Mouse (Mus musculus) heart, embryonic 12.5 days (tissue): Measurements from ENCODE around the gene Chd3. TPM values are rescaled to one million over a fixed set of nuclear protein-coding genes. Genes with fewer than 3 reads are reported as not detected.
A peak's percentile ranks its signal among the peaks of the same experiment; 100 is the strongest.

Experiments used
- ATAC-seq: fragments of 200-750 bp; cut with Nextera tagmentation; 2 replicates; pipeline ENCODE4 v1.8.0; 2017; ENCODE audit warnings: moderate TSS enrichment, moderate library complexity; ENCODE audit not compliant: insufficient number of reproducible peaks, low FRiP score
- H3K27ac ChIP-seq: fragments of 300-500 bp; sonication (generic); 2 replicates; pipeline ENCODE4 v1.5.1; 2016; ENCODE audit warnings: mild to moderate bottlenecking, moderate library complexity; ENCODE audit not compliant: poor library complexity, severe bottlenecking
- H3K27me3 ChIP-seq: fragments of 300-500 bp; sonication (generic); replicated peaks from 2 replicates; pipeline ENCODE4 v1.6.1; 2016; ENCODE audit warnings: mild to moderate bottlenecking, moderate library complexity
- H3K36me3 ChIP-seq: fragments of 300-500 bp; sonication (generic); 2 replicates; pipeline ENCODE4 v1.6.1; 2016; ENCODE audit warnings: mild to moderate bottlenecking, moderate library complexity
- H3K4me1 ChIP-seq: fragments of 300-500 bp; sonication (generic); replicated peaks from 2 replicates; pipeline ENCODE4 v1.6.1; 2016; ENCODE audit warnings: mild to moderate bottlenecking
- H3K4me2 ChIP-seq: fragments of 300-500 bp; sonication (generic); 2 replicates; pipeline ENCODE4 v1.6.1; 2016; ENCODE audit warnings: mild to moderate bottlenecking, moderate library complexity
- H3K4me3 ChIP-seq: fragments of 300-500 bp; sonication (generic); 2 replicates; pipeline ENCODE4 v1.5.1; 2016; ENCODE audit warnings: mild to moderate bottlenecking
- H3K9ac ChIP-seq: fragments of 300-500 bp; sonication (generic); 2 replicates; pipeline ENCODE4 v1.6.1; 2016; ENCODE audit warnings: mild to moderate bottlenecking, moderate library complexity
- H3K9me3 ChIP-seq: fragments of 300-500 bp; sonication (generic); replicated peaks from 2 replicates; pipeline ENCODE4 v1.6.1; 2016; ENCODE audit warnings: mild to moderate bottlenecking, moderate library complexity
- WGBS: fragments of 180-500 bp; shearing (Covaris S2); methylation state at CpG from one replicate; pipeline ENCODE4 v1.1.7; 2016; 5-methylcytosine and 5-hydroxymethylcytosine counted together
- polyA plus RNA-seq: library from polyadenylated mRNA; unstranded; fragments of >200 nt; fragmentation: Nextera tagmentation; extraction: Ambion mirVana; gene quantifications from 2 replicates; pipeline ENCODE4 v1.2.1, GENCODE M21; 2016

Gene Chd3
- polyA plus RNA-seq, 1 experiment from 2014 or later, result 19.2 TPM

GRCm38 (mm10) chr11:69369990-69370816 lies 997 bp upstream of the Chd3 start:
- Histone ChIP-seq H3K4me2 (peak overlapping the region; percentile 97), H3K9me3 (no peaks in the 10 kb centered on the region), H3K36me3 (peaks cover 5% of the 10 kb centered on the region; the same call in 1 of the 2 replicates), H3K4me3 (no peak overlapping the region), H3K4me1 (peaks cover 54% of the 10 kb centered on the region), H3K9ac (no peak overlapping the region), H3K27ac (no peak overlapping the region; the same call in 1 of the 2 replicates), H3K27me3 (no peaks in the 10 kb centered on the region)
- ATAC-seq, result no peak
- 40% methylated on average over 2 of the region's 2 CpGs for WGBS

DNA sequence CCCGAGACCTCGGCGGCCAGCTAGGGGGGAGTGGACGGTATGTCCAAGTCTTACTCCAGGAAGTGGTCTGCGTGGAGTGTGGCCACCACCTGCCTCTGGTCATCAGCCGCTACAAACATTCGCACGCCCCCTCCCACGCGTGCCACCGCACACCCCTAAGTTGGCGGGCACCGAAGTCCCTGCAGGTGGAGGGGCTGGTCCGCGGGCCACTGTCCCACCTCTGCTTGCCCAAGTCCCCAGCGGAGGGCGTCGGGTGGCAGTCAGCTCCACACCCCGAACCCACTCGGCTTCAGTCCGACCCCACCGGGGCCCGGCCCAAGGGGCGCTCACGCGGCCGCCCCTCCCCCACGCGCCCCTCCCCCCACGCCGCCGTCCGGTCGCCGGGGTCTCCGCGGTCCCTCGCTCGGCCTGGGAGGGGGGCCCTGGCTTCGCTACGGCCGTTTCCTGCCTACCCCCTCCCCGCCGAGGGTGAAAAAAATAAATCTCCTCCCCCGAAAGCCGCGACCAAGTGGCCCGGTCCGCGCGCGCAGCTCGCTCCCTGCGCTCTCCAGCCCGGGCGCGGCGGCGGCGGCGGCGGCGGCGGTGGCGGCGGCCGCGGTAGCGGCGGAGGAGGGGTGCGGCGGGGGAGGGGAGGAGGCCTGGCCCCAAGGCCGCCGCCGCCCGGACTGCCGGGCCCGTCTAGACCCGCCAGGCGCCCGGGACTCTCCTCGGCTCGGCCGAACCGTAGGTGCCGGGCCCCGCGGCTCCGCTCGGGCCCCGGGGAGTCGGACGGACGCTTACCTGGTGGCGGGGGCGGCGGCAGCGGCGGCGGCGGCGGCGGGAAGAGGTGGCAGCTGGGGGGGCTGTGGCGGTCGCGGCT lies 621 bp downstream of the Chd3 start:
- peak overlapping the region; percentile 100 for H3K9ac ChIP-seq
- WGBS, result under 1% methylated on average over 52 of the region's 106 CpGs
- no peaks in the 10 kb centered on the region for H3K27me3 ChIP-seq
- H3K4me3 ChIP-seq, result peak overlapping the region; percentile 98
- peak overlapping the region; percentile 97 for H3K27ac ChIP-seq
- no peaks in the 10 kb centered on the region for H3K9me3 ChIP-seq
- H3K4me2 ChIP-seq, result peak overlapping the region; percentile 97
- peaks cover 66% of the 10 kb centered on the region for H3K4me1 ChIP-seq
- ATAC-seq, result peak; percentile 26
- H3K36me3 ChIP-seq, result peaks cover 4% of the 10 kb centered on the region

- peak overlapping the region; percentile 98 for H3K4me3 ChIP-seq
- H3K27ac ChIP-seq, result peak overlapping the region; percentile 97
- peak overlapping the region; percentile 97 for H3K4me2 ChIP-seq
- peaks cover 58% of the 10 kb centered on the region for H3K4me1 ChIP-seq
- H3K36me3 ChIP-seq, result peaks cover 11% of the 10 kb centered on the region
- H3K9me3 ChIP-seq, result no peaks in the 10 kb centered on the region
- peak; percentile 22; the same call in 1 of the 2 replicates for ATAC-seq
- H3K27me3 ChIP-seq, result no peaks in the 10 kb centered on the region
- H3K9ac ChIP-seq, result peak overlapping the region; percentile 100
- WGBS, result under 1% methylated on average over 22 of the region's 22 CpGs
These were observed 1.4 kb downstream of the Chd3 start for GRCm38 (mm10) chr11:69367616-69368355.

DNA sequence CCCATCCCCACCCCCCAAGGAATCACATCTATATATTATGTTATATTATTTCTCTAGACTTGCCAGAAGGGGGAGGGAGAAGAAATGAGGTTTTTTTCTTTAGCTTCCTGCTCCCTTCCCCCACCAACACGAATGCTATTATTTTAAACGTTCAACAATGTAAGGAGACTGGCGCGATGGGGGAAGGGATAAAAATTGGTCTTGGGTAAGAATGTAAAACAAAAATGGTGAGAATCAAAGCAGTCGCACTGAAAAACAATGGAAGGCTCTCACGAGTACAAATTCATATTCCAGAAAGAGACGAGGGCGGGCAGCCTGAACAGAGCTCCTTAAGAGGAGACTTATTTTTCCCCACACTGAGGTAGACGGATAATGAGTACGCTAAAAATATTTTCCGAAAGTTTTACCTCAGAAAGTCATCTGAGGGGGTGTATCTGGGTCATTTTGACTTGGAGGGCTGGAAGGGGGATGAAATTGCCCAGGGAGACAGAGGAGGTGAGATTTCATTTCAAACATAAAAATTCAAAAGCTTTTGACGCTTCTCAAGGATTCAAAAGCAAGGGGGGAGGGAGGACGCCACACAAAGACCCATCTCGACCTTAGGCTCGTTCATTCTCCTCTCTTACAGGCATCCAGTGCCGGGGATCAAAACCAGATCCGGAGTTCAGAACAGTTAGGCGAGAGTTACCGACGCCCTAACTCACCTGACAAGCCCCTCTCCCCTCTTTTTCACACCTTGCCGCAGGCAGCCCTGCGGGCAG lies 2.2 kb downstream of the Chd3 start:
- Histone ChIP-seq H3K4me3 (peak overlapping the region; percentile 98), H3K4me1 (peaks cover 50% of the 10 kb centered on the region), H3K9ac (peak overlapping the region; percentile 100), H3K4me2 (peak overlapping the region; percentile 97), H3K36me3 (peaks cover 16% of the 10 kb centered on the region), H3K27me3 (no peaks in the 10 kb centered on the region), H3K9me3 (no peaks in the 10 kb centered on the region), H3K27ac (peak overlapping the region; percentile 97)
- WGBS, result under 1% methylated on average over 22 of the region's 22 CpGs
- ATAC-seq, result no peak

DNA sequence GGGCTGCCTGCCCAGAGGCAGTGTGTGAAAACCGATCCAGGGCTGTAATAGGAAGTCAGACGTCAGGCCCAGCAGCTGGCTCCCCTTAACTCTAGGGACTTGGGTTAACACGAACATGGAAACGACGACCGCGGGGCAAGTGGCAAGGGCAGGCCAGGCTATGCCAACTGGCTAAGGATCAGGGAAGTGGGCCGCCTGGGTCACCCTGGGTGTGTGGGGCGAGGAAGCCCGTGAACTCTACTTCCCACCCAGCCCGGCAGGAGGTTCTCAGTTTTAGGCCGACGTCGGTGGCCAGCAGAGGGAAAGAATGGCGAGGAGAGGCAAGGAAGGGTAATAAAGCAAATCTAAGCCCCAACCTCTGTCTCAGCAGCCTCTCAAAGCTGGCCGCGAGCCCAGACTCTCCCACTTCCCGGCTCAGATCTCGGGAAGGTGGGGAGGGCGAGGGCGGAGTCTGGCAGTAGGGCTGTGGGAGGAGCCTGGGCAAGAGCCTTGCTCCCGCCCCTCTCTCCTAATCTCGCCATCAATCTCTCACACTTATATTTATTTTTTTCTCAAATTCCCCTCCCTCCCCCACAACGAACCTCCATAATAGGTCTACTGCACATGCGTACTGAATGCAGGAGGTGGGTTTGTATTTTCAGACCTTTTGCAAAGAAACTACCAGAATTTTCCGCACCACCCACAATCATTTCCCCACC lies 2.9 kb downstream of the Chd3 start:
- Histone ChIP-seq H3K27ac (peak overlapping the region; percentile 97), H3K4me1 (peaks cover 43% of the 10 kb centered on the region), H3K27me3 (no peaks in the 10 kb centered on the region), H3K9ac (peak overlapping the region; percentile 100), H3K4me3 (peak overlapping the region; percentile 98), H3K4me2 (peak overlapping the region; percentile 97), H3K36me3 (peaks cover 24% of the 10 kb centered on the region), H3K9me3 (no peaks in the 10 kb centered on the region)
- ATAC-seq, result peak; percentile 85
- under 1% methylated on average over 26 of the region's 26 CpGs for WGBS

GRCm38 (mm10) chr11:69365722-69366121 lies 3.5 kb downstream of the Chd3 start:
- ATAC-seq, result no peak
- 32% methylated on average over 6 of the region's 6 CpGs for WGBS
- peaks cover 30% of the 10 kb centered on the region for H3K36me3 ChIP-seq
- peak overlapping the region; percentile 97 for H3K27ac ChIP-seq
- H3K4me3 ChIP-seq, result peak overlapping the region; percentile 98
- H3K9ac ChIP-seq, result peak overlapping the region; percentile 71
- H3K4me2 ChIP-seq, result peak overlapping the region; percentile 97
- H3K9me3 ChIP-seq, result no peaks in the 10 kb centered on the region
- H3K4me1 ChIP-seq, result peaks cover 37% of the 10 kb centered on the region
- no peaks in the 10 kb centered on the region for H3K27me3 ChIP-seq

DNA sequence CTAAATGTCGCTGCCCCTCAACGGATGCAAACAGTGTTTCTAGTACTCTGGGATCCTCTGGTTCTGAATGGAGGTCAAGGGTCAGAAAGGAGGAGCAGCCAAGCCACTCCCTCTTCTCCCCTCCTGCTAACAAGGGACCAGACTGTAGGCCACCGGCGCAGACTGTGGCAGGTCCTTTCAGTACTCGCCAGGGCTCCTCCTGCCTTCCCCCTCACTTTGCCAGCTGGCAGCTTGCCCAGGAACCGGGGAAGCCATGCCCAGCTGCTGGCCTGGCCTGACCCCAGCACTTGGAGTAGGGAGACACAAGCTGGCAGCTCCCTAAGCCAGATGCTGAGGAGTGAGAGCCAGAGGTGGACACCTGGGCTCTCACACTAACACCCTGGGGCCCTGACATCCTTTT lies 4.3 kb downstream of the Chd3 start:
- peak overlapping the region; percentile 71; the same call in 1 of the 2 replicates for H3K9ac ChIP-seq

DNA sequence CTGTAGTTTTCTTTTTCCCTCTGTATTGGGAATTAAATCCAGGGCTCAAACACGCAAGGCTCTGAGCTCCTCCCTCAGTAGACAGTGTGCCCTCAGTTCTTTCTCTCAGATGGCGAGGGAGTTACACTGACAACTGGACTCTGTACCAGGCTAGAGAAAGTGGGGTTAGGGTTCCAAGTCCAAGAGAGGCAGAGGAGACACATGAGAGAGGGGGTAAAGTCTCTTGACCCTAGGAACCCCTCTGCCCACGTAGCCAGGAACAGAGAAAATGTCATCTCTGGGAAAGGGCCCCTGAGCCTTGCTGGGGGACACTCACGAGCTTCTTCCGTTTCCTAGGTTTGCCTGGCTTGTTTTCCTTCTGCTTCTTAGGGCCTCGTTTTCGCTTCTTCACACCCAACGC lies 4.8 kb downstream of the Chd3 start:
- Histone ChIP-seq H3K4me1 (peaks cover 35% of the 10 kb centered on the region), H3K9me3 (no peaks in the 10 kb centered on the region), H3K4me3 (no peak overlapping the region), H3K9ac (no peak overlapping the region), H3K4me2 (peak overlapping the region; percentile 97), H3K27ac (peak overlapping the region; percentile 97), H3K36me3 (peaks cover 43% of the 10 kb centered on the region), H3K27me3 (no peaks in the 10 kb centered on the region)
- ATAC-seq, result no peak
- WGBS, result 56% methylated on average over 8 of the region's 8 CpGs

More for the DNA sequence above, 4.3 kb downstream of the Chd3 start:
- 2% methylated on average over 6 of the region's 6 CpGs for WGBS
- H3K9me3 ChIP-seq, result no peaks in the 10 kb centered on the region
- ATAC-seq, result peak; percentile 9; the same call in 1 of the 2 replicates
- H3K27me3 ChIP-seq, result no peaks in the 10 kb centered on the region
- peak overlapping the region; percentile 97 for H3K27ac ChIP-seq
- H3K36me3 ChIP-seq, result peaks cover 38% of the 10 kb centered on the region
- peak overlapping the region; percentile 97 for H3K4me2 ChIP-seq
- H3K4me3 ChIP-seq, result peak overlapping the region; percentile 5; the same call in 1 of the 2 replicates
- peaks cover 35% of the 10 kb centered on the region for H3K4me1 ChIP-seq

GRCm38 (mm10) chr11:69362479-69362878 lies 6.7 kb downstream of the Chd3 start:
- Histone ChIP-seq H3K4me2 (no peak overlapping the region), H3K4me1 (peaks cover 26% of the 10 kb centered on the region), H3K9ac (no peak overlapping the region), H3K4me3 (no peak overlapping the region), H3K27me3 (no peaks in the 10 kb centered on the region), H3K36me3 (peaks cover 62% of the 10 kb centered on the region), H3K9me3 (no peaks in the 10 kb centered on the region), H3K27ac (no peak overlapping the region)
- 76% methylated on average over 2 of the region's 2 CpGs for WGBS
- no peak for ATAC-seq

GRCm38 (mm10) chr11:69362021-69362420 lies 7.2 kb downstream of the Chd3 start:
- ATAC-seq, result no peak
- 78% methylated on average over 7 of the region's 7 CpGs for WGBS
- H3K4me1 ChIP-seq, result peaks cover 23% of the 10 kb centered on the region
- no peaks in the 10 kb centered on the region for H3K9me3 ChIP-seq
- no peak overlapping the region for H3K9ac ChIP-seq
- no peak overlapping the region for H3K4me2 ChIP-seq
- no peak overlapping the region for H3K27ac ChIP-seq
- H3K36me3 ChIP-seq, result peaks cover 67% of the 10 kb centered on the region
- H3K27me3 ChIP-seq, result no peaks in the 10 kb centered on the region
- no peak overlapping the region for H3K4me3 ChIP-seq
